Mouse (Mus musculus) layer of hippocampus, adult 9-11 months (tissue): ENCODE measurements around the gene Baiap2l2.
A peak's percentile ranks its signal among the peaks of the same experiment; 100 is the strongest.

Experiments
- DNase-seq: peaks from one replicate; pipeline ENCODE4 v3.0.0; 2022

Baiap2l2 gene

GRCm38 (mm10) chr15:79285399-79285798 is at the start of gene Baiap2l2:
Gene Baiap2l2, minus strand, starts transcription at chr15:79285537.
- no peak for DNase-seq

- DNase-seq: no peak
Observed at GRCm38 (mm10) chr15:79333409-79333808, 48.1 kb upstream of the Baiap2l2 start.

- no peak for DNase-seq
Observed at GRCm38 (mm10) chr15:79330521-79330920, 45.2 kb upstream of the Baiap2l2 start.

- DNase-seq: no peak
Observed at GRCm38 (mm10) chr15:79329979-79330363, 44.6 kb upstream of the Baiap2l2 start.

GRCm38 (mm10) chr15:79329346-79329978 is 44.1 kb upstream of the Baiap2l2 start:
- DNase-seq: no peak

- DNase-seq: no peak
Observed at GRCm38 (mm10) chr15:79328939-79329275, 43.6 kb upstream of the Baiap2l2 start.

- peak; percentile 99 for DNase-seq
Observed at GRCm38 (mm10) chr15:79328058-79328938, 43.0 kb upstream of the Baiap2l2 start, which contains the start of gene Pla2g6. Gene Pla2g6, minus strand, starts transcription at chr15:79328390.

- DNase-seq: no peak
Observed at GRCm38 (mm10) chr15:79326971-79327961, 41.9 kb upstream of the Baiap2l2 start.

GRCm38 (mm10) chr15:79326264-79326663 is 40.9 kb upstream of the Baiap2l2 start:
- no peak for DNase-seq

GRCm38 (mm10) chr15:79325742-79326141 is 40.4 kb upstream of the Baiap2l2 start:
- DNase-seq: no peak

- DNase-seq: no peak
Observed at GRCm38 (mm10) chr15:79324373-79324772, 39.0 kb upstream of the Baiap2l2 start.

GRCm38 (mm10) chr15:79323791-79324155 is 38.4 kb upstream of the Baiap2l2 start:
- no peak for DNase-seq

GRCm38 (mm10) chr15:79322991-79323790 is 37.9 kb upstream of the Baiap2l2 start:
- DNase-seq: peak; percentile 82

GRCm38 (mm10) chr15:79322281-79322990 is 37.1 kb upstream of the Baiap2l2 start:
- DNase-seq: no peak

GRCm38 (mm10) chr15:79321733-79322190 is 36.4 kb upstream of the Baiap2l2 start:
- DNase-seq: no peak

- no peak for DNase-seq
Observed at GRCm38 (mm10) chr15:79313848-79314369, 28.6 kb upstream of the Baiap2l2 start.

GRCm38 (mm10) chr15:79307861-79308260 is 22.5 kb upstream of the Baiap2l2 start:
- DNase-seq: no peak

GRCm38 (mm10) chr15:79306043-79306637 is 20.8 kb upstream of the Baiap2l2 start:
- DNase-seq: no peak

GRCm38 (mm10) chr15:79304832-79305231 is 19.5 kb upstream of the Baiap2l2 start:
- no peak for DNase-seq

- DNase-seq: no peak
Observed at GRCm38 (mm10) chr15:79303725-79304124, 18.4 kb upstream of the Baiap2l2 start.
